Mouse (Mus musculus): ENCODE results near the gene Gm13271.

DNA sequence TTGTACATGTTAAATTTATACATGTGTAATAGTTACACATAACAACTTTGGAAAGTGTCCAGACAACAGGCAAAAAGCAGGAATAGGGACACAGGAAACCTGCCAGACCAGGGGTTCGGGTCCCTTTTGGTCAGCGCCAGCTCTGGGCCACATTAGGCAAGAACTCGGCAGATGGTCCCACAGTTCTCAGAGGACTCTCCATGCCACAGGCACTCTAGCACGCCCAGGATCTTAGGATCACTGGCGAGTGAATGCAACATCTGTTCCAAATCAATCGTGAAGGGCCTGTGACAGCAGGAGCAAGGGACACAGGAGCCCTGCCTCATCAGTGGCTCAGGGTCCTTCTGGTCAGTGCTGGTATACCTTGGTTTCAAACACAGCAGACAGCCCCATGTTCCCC, 4.7 kb upstream of the Gm13271 start:
- TF ChIP-seq CTCF (IDR thresholded peaks at IDR 0.05; ENCODE audit: low read depth) (no peak), EP300 (IDR thresholded peaks at IDR 0.05; ENCODE audit: low read depth) (no peak)
